Mouse (Mus musculus) testis, adult 2 months (tissue): ENCODE measurements around the gene 4930564D02Rik.

ENCODE experiments used
- CTCF ChIP-seq: fragments of 200-500 bp; IDR thresholded peaks from 2 replicates; pipeline ENCODE4 v1.5.1; 2012; ENCODE audit warnings: low read depth, mild to moderate bottlenecking, inconsistent platforms, low read length, moderate library complexity; ENCODE audit not compliant: control insufficient read depth, insufficient read depth, insufficient replicate concordance
- POLR2A ChIP-seq: fragments of 200-500 bp; IDR thresholded peaks from 2 replicates; pipeline ENCODE4 v1.6.1; 2012; ENCODE audit warnings: low read depth, mild to moderate bottlenecking, inconsistent platforms, low read length, moderate library complexity; ENCODE audit not compliant: control insufficient read depth

DNA sequence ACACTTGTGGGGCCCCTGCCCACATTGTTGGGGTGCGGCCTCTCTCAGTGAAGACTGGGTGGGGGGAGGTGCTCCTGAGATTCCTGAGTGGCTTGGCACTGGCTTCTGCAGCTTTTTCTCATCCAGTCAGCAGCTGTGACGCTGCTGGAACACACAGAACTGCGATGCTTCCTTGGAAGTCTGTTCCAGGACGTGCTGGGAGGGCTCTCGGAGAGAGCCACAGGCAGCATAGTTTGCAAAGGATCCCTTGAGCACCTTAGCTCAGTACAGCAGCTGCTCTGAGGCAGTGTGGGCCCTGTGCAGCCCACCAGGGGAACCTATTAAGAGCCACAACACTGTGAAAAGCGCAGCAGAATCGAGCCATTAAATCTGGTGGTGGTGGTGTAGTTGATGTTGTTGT lies 61.2 kb downstream of the 4930564D02Rik start:
- TF ChIP-seq CTCF = no peak
- no peak for TF ChIP-seq POLR2A
